Mouse (Mus musculus): Measurements from ENCODE around the gene Olfr267.

Olfr267 gene

DNA sequence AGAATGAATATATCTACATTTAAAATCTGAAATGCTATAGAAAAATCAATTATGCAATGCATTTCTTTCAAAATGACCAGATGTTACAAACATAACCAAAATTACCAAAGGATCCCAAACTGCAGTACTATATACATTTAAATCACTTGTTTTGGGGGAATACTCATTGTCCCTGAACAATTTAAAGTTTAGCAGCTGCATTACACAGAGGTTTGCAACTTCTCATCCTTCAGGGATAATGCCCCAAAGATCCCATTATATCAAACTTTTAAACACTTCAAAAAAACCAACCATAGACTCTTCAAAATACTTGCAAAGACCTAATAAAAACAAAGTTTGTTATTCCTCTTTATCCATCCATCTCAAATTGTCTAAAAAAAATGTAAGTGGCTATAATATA is at the start of gene Olfr267:
Gene Olfr267, minus strand, starts transcription at position 101 of the 400 bp plus-strand sequence.
- CTCF ChIA-PET: no interaction called here

DNA sequence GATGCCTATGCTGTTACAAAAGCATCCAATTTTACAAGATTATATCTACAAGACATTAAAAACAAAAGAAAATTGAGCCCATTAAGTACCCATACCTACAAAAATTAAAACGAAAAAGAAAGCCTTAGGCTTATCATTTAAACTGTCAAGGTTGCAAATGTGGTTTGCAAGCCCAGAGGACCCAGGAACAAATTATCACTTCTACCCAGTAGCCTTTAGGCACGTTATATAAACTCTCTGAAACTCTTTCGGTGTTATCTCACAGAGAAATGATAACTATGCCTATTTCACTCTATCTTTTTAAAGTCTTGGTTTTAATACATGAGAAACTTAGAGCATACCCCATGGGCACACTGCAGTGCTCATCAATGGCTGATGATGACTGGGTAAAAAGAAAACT is 45.4 kb upstream of the Olfr267 start:
- CTCF ChIA-PET: interaction anchor here (0.8 kb wide), 1 partner anchor 168 kb away, joined by 3 read pairs; no protein-coding TSS in a partner anchor

DNA sequence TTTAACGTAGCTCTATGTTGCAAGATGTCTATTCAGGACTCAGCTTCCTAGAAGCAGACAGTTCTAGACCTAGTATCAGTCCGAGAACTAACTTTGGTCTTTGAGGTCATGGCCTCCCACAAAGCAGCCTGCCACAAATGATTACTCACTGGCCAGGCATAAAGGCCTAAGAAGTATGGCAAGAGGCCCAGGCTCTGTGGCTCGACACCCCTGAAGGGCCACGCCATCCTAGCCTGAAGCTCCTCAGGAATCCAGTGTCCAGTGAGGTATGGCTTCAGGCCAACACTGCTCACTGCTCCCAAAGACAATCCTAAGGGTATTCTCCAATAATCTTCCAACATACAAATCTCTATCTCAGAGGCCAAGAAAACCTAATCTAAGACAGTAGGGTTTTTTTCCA is 38.4 kb upstream of the Olfr267 start:
- CTCF ChIA-PET: no interaction called here

DNA sequence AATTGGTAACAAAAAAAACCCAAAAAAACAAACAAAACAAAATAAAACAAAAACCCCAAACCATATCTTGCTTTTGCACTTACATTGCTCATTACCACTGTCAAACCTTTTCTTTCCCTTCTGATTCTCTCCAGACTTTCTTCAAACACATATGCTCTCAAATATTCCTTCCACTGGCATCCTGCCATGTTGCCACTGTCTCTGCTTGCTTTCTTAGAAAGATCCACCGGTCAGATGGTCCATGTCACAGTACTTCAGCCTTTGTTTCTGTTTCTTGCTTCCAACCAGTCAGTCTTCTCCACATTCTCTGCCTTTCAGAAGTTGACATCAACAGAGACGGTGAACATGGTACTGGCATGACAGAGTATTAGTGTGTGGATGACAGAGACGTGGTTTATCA is 857 bp downstream of the Olfr267 start:
- CTCF ChIA-PET: no interaction called here

DNA sequence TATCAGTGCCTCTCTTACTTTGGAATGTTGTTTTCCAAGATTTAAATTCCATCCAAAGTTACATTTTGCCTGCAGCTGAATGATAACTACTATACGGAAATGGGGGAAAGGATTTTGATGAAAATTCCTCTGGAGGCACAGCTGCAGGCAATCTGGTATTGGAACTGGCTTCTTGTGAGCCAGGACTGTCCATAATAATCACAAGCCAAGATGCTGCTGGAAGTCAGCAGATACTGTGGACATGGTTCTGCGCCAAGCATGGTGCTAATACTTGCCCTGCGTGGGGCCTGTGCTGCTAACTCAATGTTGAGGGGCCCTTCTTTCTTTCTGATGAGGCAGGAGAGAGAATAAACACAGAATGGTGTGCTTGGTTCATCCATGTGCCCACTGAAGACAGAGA is 24.1 kb downstream of the Olfr267 start:
- CTCF ChIA-PET: no interaction called here

DNA sequence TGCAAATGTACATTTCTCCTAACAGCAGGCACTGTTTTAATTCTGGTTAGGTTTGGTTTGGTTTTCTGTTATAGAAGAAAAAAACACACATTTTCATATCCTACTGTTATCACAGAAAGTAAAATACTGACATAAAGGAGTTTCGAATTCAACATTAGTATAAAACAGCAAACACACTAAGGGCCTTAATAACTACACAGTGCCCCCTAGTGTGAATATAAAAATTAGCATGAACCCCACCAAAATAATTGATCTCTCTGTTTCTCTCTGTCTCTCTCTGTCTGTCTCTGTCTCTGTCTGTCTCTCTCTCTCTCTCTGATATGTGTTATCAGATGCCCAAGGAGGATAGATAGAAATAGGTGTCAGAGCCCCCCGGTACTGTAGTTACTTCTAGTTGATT is 38.0 kb downstream of the Olfr267 start:
- CTCF ChIA-PET: no interaction called here

DNA sequence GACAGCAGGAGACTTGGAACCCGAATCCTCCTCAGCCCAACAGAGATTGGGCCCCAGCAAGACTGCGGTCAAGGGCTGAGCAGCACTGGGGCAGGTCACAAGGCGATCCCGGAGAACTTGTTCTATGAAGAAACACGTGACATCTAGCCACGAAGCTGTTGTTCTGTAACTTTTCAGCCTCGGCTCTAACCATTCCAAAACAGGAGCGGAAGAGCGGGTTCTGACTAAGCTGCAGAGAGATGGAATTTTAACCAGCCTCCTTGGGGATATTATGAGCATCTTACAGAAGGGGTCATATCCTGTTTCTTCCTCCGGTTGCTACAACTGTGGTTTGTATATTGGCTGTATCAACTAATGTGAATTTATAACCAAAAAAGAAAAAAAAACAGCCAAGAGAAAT is 38.4 kb downstream of the Olfr267 start:
- CTCF ChIA-PET: no interaction called here

DNA sequence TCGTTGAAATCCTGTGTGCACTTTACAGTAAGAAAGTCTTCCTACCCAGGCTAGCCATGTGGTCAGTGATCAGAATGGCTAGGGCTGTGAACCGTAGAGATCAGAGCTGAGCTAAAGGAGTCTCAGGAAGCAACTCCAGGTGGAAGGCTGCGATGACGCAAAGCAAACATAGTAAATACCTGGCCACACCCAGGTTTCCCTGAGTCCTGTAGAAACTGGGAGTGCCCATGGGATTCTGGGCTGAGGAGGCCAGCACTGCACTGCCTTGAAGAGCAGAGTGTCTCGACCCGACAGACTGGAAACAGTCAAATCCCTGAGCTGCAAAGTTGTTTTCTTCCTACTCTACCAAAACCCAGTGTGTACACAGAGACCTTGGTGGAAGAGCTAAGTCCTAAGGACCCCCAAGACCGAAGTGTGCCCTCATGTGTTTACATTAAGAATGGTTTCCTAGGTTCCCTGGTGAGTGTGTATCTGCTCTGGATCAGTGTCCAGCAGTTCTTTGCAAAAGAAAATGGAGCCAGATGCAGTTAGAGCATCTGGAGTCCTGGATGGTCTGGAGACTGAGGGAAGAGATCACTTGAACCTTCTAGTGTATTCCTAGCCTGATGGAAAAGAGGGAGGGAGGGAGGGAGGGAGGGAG is 41.8 kb downstream of the Olfr267 start:
- CTCF ChIA-PET: no interaction called here

DNA sequence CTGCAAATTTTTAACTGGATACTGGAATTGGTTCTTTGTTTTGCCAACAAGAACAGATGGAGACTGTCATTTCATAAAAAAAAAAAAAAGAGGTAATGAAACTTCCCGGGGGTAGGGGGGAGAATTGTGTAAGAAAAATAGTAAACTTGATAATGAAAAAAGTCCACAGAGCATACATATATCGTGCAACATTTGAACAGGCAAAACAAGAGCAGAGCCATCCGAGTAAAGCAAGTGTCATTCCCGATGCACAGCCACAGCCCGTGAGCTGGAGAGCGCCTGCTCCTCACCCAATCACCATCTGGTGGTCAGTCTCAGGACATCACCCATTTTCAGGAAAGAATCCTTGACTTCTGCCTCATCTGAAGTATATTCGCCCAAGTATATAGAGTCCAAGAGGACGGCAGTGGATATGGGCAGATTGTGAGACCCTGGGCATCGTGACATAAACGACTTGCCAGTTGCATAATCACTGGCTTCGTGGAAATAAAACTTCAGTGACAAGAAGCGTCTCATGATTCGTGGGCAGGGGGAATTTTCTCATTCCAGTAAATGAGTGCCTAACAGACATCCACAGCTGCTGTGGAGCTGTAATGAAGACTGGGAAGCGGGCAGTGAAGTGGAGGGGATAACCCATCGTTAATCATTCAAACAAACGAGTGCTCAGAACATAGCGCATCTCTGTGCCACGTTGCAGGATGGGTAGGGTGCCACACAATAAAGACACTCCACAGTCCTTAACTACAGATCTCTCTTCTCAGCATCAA is 50.5 kb downstream of the Olfr267 start:
- CTCF ChIA-PET: no interaction called here
